In the genomic region with DNA sequence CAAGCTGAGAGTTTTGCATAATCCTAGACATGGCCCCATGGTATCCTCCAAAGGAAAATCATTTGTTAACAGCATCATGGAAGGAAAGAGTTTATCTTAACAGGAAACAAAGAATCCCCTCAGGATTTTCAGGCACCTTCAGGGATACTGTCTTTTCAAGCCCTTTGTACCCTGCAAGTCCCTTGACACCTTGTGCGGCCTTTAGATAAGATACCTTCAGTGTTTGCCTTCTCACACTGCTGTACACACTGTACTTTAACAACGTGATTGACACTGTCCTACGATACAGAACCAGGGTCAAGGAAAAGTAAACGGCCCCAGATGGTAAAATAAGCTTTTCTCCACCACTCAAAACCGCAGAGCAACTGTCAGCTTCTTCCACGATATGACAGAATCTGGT, we compare ENCODE assay signal across 28 mouse cellular contexts. TPM values are rescaled to one million over a fixed set of nuclear protein-coding genes. Genes with fewer than 3 reads are reported as not detected.
DNase-seq lines count a peak whose midpoint lies in the region; ATAC-seq and TF ChIP-seq lines count a peak whose summit lies in the region.
"Had no signal": no experiment of that assay in that cellular context is flagged by ENCODE, and none has a peak within 500 bp of the region (broad histone marks: within the 10 kb centered on the region; RNA-seq: fewer than 3 reads in every experiment).

No protein-coding gene starts in this region.

- DNase-seq in heart, postnatal 0 days (ENCODE audit: low spot score): no peak
- no peak for DNase-seq in heart, adult 18-20 months
- DNase-seq in midbrain, postnatal 0 days (ENCODE audit: low spot score): no peak
- DNase-seq in midbrain, embryonic 10.5 days (ENCODE audit: low spot score): no peak
- DNase-seq in ovary, postnatal 10 days (ENCODE audit: low spot score): no peak
- DNase-seq: adrenal gland, adult 2 months; adrenal gland, postnatal 14 days; cerebellum, adult 11 months; cerebellum, adult 2 months; cerebellum, adult 9-11 months; cerebellum, postnatal 25 days; forebrain, postnatal 0 days; gastrocnemius, adult 2 months; gastrocnemius, postnatal 14 days; heart, adult 2 months had no signal

- no peak overlapping the region for H3K4me2 ChIP-seq in heart, postnatal 0 days (ENCODE audit: low read depth, low read length)
- H3K4me2 ChIP-seq in midbrain, postnatal 0 days (ENCODE audit: low read depth, low read length, poor library complexity, severe bottlenecking): no peak overlapping the region
- no peak overlapping the region for H3K4me2 ChIP-seq in intestine, postnatal 0 days (replicated peaks; ENCODE audit: low read depth)
- H3K4me2 ChIP-seq: embryonic facial prominence, embryonic 12.5 days; embryonic facial prominence, embryonic 15.5 days; heart, embryonic 12.5 days; heart, embryonic 15.5 days; hindbrain, embryonic 12.5 days; hindbrain, embryonic 15.5 days had no signal

- TF ChIP-seq CTCF in heart, postnatal 0 days (IDR thresholded peaks at IDR 0.05; ENCODE audit: low read depth): no peak
- TF ChIP-seq CTCF in midbrain, postnatal 0 days (IDR thresholded peaks at IDR 0.05): no peak
- no peak for TF ChIP-seq CTCF in intestine, postnatal 0 days (IDR thresholded peaks at IDR 0.05; ENCODE audit: low read depth)

- H3K4me3 ChIP-seq in heart, postnatal 0 days (ENCODE audit: low read depth, low read length): no peak overlapping the region
- no peak overlapping the region for H3K4me3 ChIP-seq in midbrain, postnatal 0 days (ENCODE audit: low read depth, low read length)
- H3K4me3 ChIP-seq in midbrain, embryonic 10.5 days: no peak overlapping the region
- no peak overlapping the region for H3K4me3 ChIP-seq in intestine, postnatal 0 days (ENCODE audit: low read depth, low read length)
- H3K4me3 ChIP-seq: embryonic facial prominence, embryonic 12.5 days; embryonic facial prominence, embryonic 15.5 days; gastrocnemius, adult 2 months; heart, adult 2 months; heart, embryonic 12.5 days; heart, embryonic 15.5 days; hindbrain, embryonic 12.5 days; hindbrain, embryonic 15.5 days had no signal

- WGBS in heart, postnatal 0 days: 30% methylated on average over 6 of the region's 6 CpGs
- 60% methylated on average over 6 of the region's 6 CpGs for WGBS in midbrain, postnatal 0 days
- 73% methylated on average over 6 of the region's 6 CpGs for WGBS in midbrain, embryonic 10.5 days
- WGBS in intestine, postnatal 0 days: 27% methylated on average over 6 of the region's 6 CpGs

- no peaks in the 10 kb centered on the region for H3K4me1 ChIP-seq in heart, postnatal 0 days (ENCODE audit: control insufficient read depth, insufficient read depth)
- no peaks in the 10 kb centered on the region for H3K4me1 ChIP-seq in midbrain, postnatal 0 days (ENCODE audit: insufficient read depth, low read length)
- H3K4me1 ChIP-seq in midbrain, embryonic 10.5 days: peaks cover 11% of the 10 kb centered on the region
- H3K4me1 ChIP-seq in intestine, postnatal 0 days (replicated peaks; ENCODE audit: control insufficient read depth, insufficient read depth, low read length): no peaks in the 10 kb centered on the region
- H3K4me1 ChIP-seq: embryonic facial prominence, embryonic 12.5 days; embryonic facial prominence, embryonic 15.5 days; heart, embryonic 12.5 days; heart, embryonic 15.5 days; hindbrain, embryonic 12.5 days; hindbrain, embryonic 15.5 days had no signal

- H3K9me3 ChIP-seq in heart, postnatal 0 days (replicated peaks; ENCODE audit: control insufficient read depth, low read length): no peaks in the 10 kb centered on the region
- H3K9me3 ChIP-seq in midbrain, postnatal 0 days (ENCODE audit: low read length): no peaks in the 10 kb centered on the region
- no peaks in the 10 kb centered on the region for H3K9me3 ChIP-seq in midbrain, embryonic 10.5 days (replicated peaks)
- no peaks in the 10 kb centered on the region for H3K9me3 ChIP-seq in intestine, postnatal 0 days (ENCODE audit: control insufficient read depth)
- H3K9me3 ChIP-seq: embryonic facial prominence, embryonic 12.5 days; embryonic facial prominence, embryonic 15.5 days; heart, embryonic 12.5 days; heart, embryonic 15.5 days; hindbrain, embryonic 12.5 days; hindbrain, embryonic 15.5 days had no signal

- no peak overlapping the region for H3K27ac ChIP-seq in heart, postnatal 0 days (ENCODE audit: low read depth)
- H3K27ac ChIP-seq in midbrain, postnatal 0 days (ENCODE audit: low read depth, low read length): 0 out of 2 replicates have a peak overlapping the region, but pooled peaks have one; percentile 38
- no peak overlapping the region for H3K27ac ChIP-seq in midbrain, embryonic 10.5 days (replicated peaks)
- H3K27ac ChIP-seq in intestine, postnatal 0 days (ENCODE audit: low read depth, low read length): no peak overlapping the region
- H3K27ac ChIP-seq: embryonic facial prominence, embryonic 12.5 days; embryonic facial prominence, embryonic 15.5 days; gastrocnemius, adult 2 months; heart, adult 2 months; heart, embryonic 15.5 days; hindbrain, embryonic 12.5 days; hindbrain, embryonic 15.5 days had no signal

- ATAC-seq in heart, postnatal 0 days (ENCODE audit: insufficient read depth, low read depth): peak; percentile 47; the same call in 1 of the 2 replicates
- no peak for ATAC-seq in midbrain, postnatal 0 days (ENCODE audit: low FRiP score)
- ATAC-seq in intestine, postnatal 0 days: peak; percentile 90
- ATAC-seq: CD4-positive, CD25-positive, alpha-beta regulatory T cell, adult 4 months; forebrain, embryonic 14.5 days; forebrain, postnatal 0 days had no signal

- no peak overlapping the region for H3K9ac ChIP-seq in heart, postnatal 0 days (replicated peaks; ENCODE audit: low read depth, low read length)
- no peak overlapping the region for H3K9ac ChIP-seq in midbrain, postnatal 0 days (replicated peaks; ENCODE audit: low read length, poor library complexity, severe bottlenecking)
- H3K9ac ChIP-seq in intestine, postnatal 0 days (ENCODE audit: low read depth, low read length): no peak overlapping the region
- H3K9ac ChIP-seq: embryonic facial prominence, embryonic 12.5 days; embryonic facial prominence, embryonic 15.5 days; forebrain, postnatal 0 days; heart, embryonic 12.5 days; heart, embryonic 15.5 days; hindbrain, embryonic 12.5 days; hindbrain, embryonic 15.5 days had no signal

- H3K36me3 ChIP-seq in heart, postnatal 0 days (replicated peaks; ENCODE audit: control insufficient read depth, insufficient read depth, low read length): no peaks in the 10 kb centered on the region
- no peaks in the 10 kb centered on the region for H3K36me3 ChIP-seq in midbrain, postnatal 0 days (ENCODE audit: insufficient read depth, low read length)
- H3K36me3 ChIP-seq in midbrain, embryonic 10.5 days: no peaks in the 10 kb centered on the region
- no peaks in the 10 kb centered on the region for H3K36me3 ChIP-seq in intestine, postnatal 0 days (ENCODE audit: control insufficient read depth, insufficient read depth)
- H3K36me3 ChIP-seq: embryonic facial prominence, embryonic 12.5 days; embryonic facial prominence, embryonic 15.5 days; heart, embryonic 12.5 days; heart, embryonic 15.5 days; hindbrain, embryonic 12.5 days; hindbrain, embryonic 15.5 days had no signal

- no peaks in the 10 kb centered on the region for H3K27me3 ChIP-seq in heart, postnatal 0 days (ENCODE audit: control insufficient read depth, insufficient read depth, low read length)
- H3K27me3 ChIP-seq in midbrain, postnatal 0 days (ENCODE audit: insufficient read depth, low read length): no peaks in the 10 kb centered on the region
- no peaks in the 10 kb centered on the region for H3K27me3 ChIP-seq in midbrain, embryonic 10.5 days (ENCODE audit: low read depth, poor library complexity, severe bottlenecking)
- H3K27me3 ChIP-seq in intestine, postnatal 0 days (replicated peaks; ENCODE audit: control insufficient read depth, insufficient read depth, low read length): no peaks in the 10 kb centered on the region
- H3K27me3 ChIP-seq: embryonic facial prominence, embryonic 12.5 days; embryonic facial prominence, embryonic 15.5 days; heart, embryonic 15.5 days; hindbrain, embryonic 12.5 days; hindbrain, embryonic 15.5 days had no signal

- peak; percentile 75 for TF ChIP-seq EP300 in heart, postnatal 0 days (IDR thresholded peaks at IDR 0.05; ENCODE audit: low read depth)

RNA-seq across cellular contexts. Expression of a gene that starts 9.6 kb away (rescaled TPM):
- total RNA-seq in heart, postnatal 0 days (2014; rRNA removed; ENCODE audit: low replicate concordance): 75.7 and 79.8 TPM in 2 replicates
- 96.5 and 116 TPM in 2 replicates for polyA plus RNA-seq in heart, postnatal 0 days (2015; fragmentation: Nextera tagmentation; extraction: Ambion mirVana)
- total RNA-seq in heart, adult 18-20 months (2021): 10 to 100 TPM; 58.0 to 61.3 TPM
- 84.8 and 106 TPM in 2 replicates for total RNA-seq in midbrain, postnatal 0 days (2014; rRNA removed)
- polyA plus RNA-seq in midbrain, postnatal 0 days (2015; fragmentation: Nextera tagmentation; extraction: Ambion mirVana): 159 and 160 TPM in 2 replicates
- polyA plus RNA-seq in midbrain, embryonic 10.5 days (2016; fragmentation: Nextera tagmentation; extraction: Ambion mirVana): 151 and 159 TPM in 2 replicates
- 145 and 153 TPM in 2 replicates for polyA plus RNA-seq in intestine, postnatal 0 days (2015; fragmentation: Nextera tagmentation; extraction: Ambion mirVana)

RNA-seq across cellular contexts. Expression of a gene that starts 10.1 kb away (rescaled TPM):
- 8.2 TPM in 1 of 2 replicates, not detected in the other for total RNA-seq in heart, postnatal 0 days (2014; rRNA removed; ENCODE audit: low replicate concordance)
- polyA plus RNA-seq in heart, postnatal 0 days (2015; fragmentation: Nextera tagmentation; extraction: Ambion mirVana): 1.5 and 1.7 TPM in 2 replicates
- total RNA-seq in heart, adult 18-20 months (2021): not detected
- 1.6 and 1.8 TPM in 2 replicates for total RNA-seq in midbrain, postnatal 0 days (2014; rRNA removed)
- polyA plus RNA-seq in midbrain, postnatal 0 days (2015; fragmentation: Nextera tagmentation; extraction: Ambion mirVana): 4.0 and 6.5 TPM in 2 replicates
- polyA plus RNA-seq in midbrain, embryonic 10.5 days (2016; fragmentation: Nextera tagmentation; extraction: Ambion mirVana): 3.0 and 3.4 TPM in 2 replicates
- 2.8 and 3.1 TPM in 2 replicates for polyA plus RNA-seq in intestine, postnatal 0 days (2015; fragmentation: Nextera tagmentation; extraction: Ambion mirVana)
- total RNA-seq: adrenal gland, adult 2 months; adrenal gland, postnatal 14 days; common myeloid progenitor, adult 5-6 weeks; forebrain, postnatal 0 days; gastrocnemius, adult 2 months; gastrocnemius, postnatal 4 days; heart, adult 2 months; heart, postnatal 25 days; hematopoietic stem cell, adult 5-6 weeks had no signal
- polyA plus RNA-seq: CD4-positive, CD25-positive, alpha-beta regulatory T cell, adult 4 months; heart, adult 2 months had no signal
